ENCODE assay signal across 7 mouse cellular contexts in the genomic region with DNA sequence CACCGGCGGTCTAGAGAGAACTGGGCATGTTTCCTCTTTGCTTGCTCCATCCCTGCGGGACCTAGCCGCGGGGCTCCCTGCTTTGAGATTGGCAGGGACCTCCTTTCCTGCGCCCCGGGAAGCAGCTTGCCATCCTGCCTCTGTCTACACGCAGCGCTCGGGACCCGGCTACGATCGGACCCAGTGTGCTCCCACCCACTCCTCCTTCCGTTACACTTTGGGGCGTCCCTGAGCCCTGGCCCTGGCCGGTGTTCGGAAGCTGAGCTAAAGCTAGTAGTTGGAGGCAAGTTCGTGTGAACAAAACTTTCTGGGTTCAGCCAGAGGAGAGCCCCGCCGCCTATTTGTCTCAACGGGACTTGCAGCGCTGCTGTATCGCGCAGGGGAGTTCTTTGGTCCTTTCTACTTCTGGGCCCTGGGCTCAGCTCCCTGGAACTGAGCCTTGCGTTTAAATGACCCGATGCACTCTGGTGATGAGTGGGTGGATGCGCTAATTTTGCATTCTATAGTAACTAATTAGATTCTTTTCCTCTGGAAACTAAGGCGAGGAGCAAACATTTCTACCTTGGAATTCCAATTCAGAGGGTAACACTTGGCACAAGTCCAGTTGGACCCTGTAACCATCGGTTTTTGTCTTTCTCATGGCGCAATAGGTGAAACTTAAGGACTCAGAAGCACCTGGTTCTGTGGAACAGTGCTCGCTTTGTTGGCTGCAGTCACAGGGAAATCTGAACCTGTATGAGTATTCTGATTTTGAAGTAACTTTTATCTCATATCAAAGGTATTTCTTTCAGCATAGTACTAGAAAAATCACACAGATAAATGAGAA. TPM values are rescaled to one million over a fixed set of nuclear protein-coding genes. Genes with fewer than 3 reads are reported as not detected.
A peak's percentile ranks its signal among the peaks of the same experiment; 100 is the strongest.
DNase-seq lines count a peak whose midpoint lies in the region; ATAC-seq and TF ChIP-seq lines count a peak whose summit lies in the region.

No protein-coding gene starts in this region.

- H3K9me3 ChIP-seq in G1E (replicated peaks), result no peaks in the 10 kb centered on the region
- no peaks in the 10 kb centered on the region for H3K9me3 ChIP-seq in hindbrain, embryonic 13.5 days
- H3K9me3 ChIP-seq in megakaryocyte, embryonic 14.5 days, result no peaks in the 10 kb centered on the region

- intact Hi-C loops in left cerebral cortex, postnatal 25 days (cut with DNase I), result no loop called here

- H3K4me2 ChIP-seq in hindbrain, embryonic 13.5 days, result peak overlapping the region; percentile 86

- H3K4me1 ChIP-seq in G1E (ENCODE audit: insufficient read depth, low read depth, low read length), result peaks cover 24% of the 10 kb centered on the region
- peaks cover 16% of the 10 kb centered on the region for H3K4me1 ChIP-seq in hindbrain, embryonic 13.5 days (replicated peaks)
- H3K4me1 ChIP-seq in megakaryocyte, embryonic 14.5 days, result peaks cover 51% of the 10 kb centered on the region

- peak overlapping the region; percentile 86 for H3K9ac ChIP-seq in hindbrain, embryonic 13.5 days

- DNase-seq in G1E (ENCODE audit: low spot score), result no peak
- peak; percentile 49 to 57 for DNase-seq in adrenal gland, postnatal 36 days
- DNase-seq in forelimb bud, embryonic 11.5 days (ENCODE audit: low read depth, low spot score), result peak; percentile 40
- peak; percentile 21 to 32 for DNase-seq in left cerebral cortex, postnatal 25 days (ENCODE audit: low spot score in 2 of 2)
- peak; percentile 6 to 21 for DNase-seq in spleen, postnatal 10 days (ENCODE audit: low spot score in 2 of 2)

- 2% methylated on average over 31 of the region's 31 CpGs for WGBS in hindbrain, embryonic 13.5 days

- no peaks in the 10 kb centered on the region for H3K27me3 ChIP-seq in G1E (ENCODE audit: insufficient read depth, low read length)
- H3K27me3 ChIP-seq in hindbrain, embryonic 13.5 days, result peaks cover 4% of the 10 kb centered on the region; the same call in 1 of the 2 replicates
- H3K27me3 ChIP-seq in megakaryocyte, embryonic 14.5 days (replicated peaks), result peaks cover 2% of the 10 kb centered on the region

- H3K4me3 ChIP-seq in G1E (ENCODE audit: low read depth, low read length), result peak overlapping the region; percentile 81
- H3K4me3 ChIP-seq in hindbrain, embryonic 13.5 days, result peak overlapping the region; percentile 68
- H3K4me3 ChIP-seq in megakaryocyte, embryonic 14.5 days (replicated peaks), result peak overlapping the region; percentile 97

- peak; percentile 19; the same call in 1 of the 2 replicates for ATAC-seq in G1E (ENCODE audit: extremely low read depth, insufficient number of reproducible peaks, low FRiP score, poor library complexity, severe bottlenecking)
- ATAC-seq in hindbrain, embryonic 13.5 days (ENCODE audit: low FRiP score), result peak; percentile 74

- H3K27ac ChIP-seq in hindbrain, embryonic 13.5 days, result peak overlapping the region; percentile 77

- H3K36me3 ChIP-seq in G1E (replicated peaks), result peaks cover 19% of the 10 kb centered on the region
- H3K36me3 ChIP-seq in hindbrain, embryonic 13.5 days, result no peaks in the 10 kb centered on the region
- H3K36me3 ChIP-seq in megakaryocyte, embryonic 14.5 days (replicated peaks; ENCODE audit: low read length), result peaks cover 19% of the 10 kb centered on the region

- no peak for TF ChIP-seq CTCF in G1E (IDR thresholded peaks at IDR 0.05; ENCODE audit: low read depth, low read length)

RNA-seq across cellular contexts. Expression of gene Plod2, which starts 0.8 kb away (rescaled TPM):
- total RNA-seq in G1E (2014; fragmentation: Nextera tagmentation) (155 and 157 TPM in 2 replicates), G1E (2017) (108 and 123 TPM in 2 replicates)
- polyA plus RNA-seq in G1E (2012), result 4.0 and 4.9 TPM in 2 replicates
- total RNA-seq in adrenal gland, postnatal 36 days (2021), result 100 to 1,000 TPM; 183 to 292 TPM
- polyA plus RNA-seq in hindbrain, embryonic 13.5 days (2015; fragmentation: Nextera tagmentation; extraction: Ambion mirVana), result 16.0 and 17.0 TPM in 2 replicates
- 1 to 10 TPM; 4.3 to 6.3 TPM for total RNA-seq in left cerebral cortex, postnatal 25 days (2021)
- 1.6 and 2.2 TPM in 2 replicates for polyA plus RNA-seq in megakaryocyte, embryonic 14.5 days (2012; ENCODE audit: insufficient read depth, low replicate concordance)

Comparison
In these comparisons a context has a peak if more than half of its experiments do, and no peak if none do; other contexts are left out.
1. RNA of gene Plod2, which starts 0.8 kb away (total RNA-seq): 183 to 292 TPM in adrenal gland, postnatal 36 days and 108 to 157 TPM in G1E; 4.3 to 6.3 TPM in left cerebral cortex, postnatal 25 days; every median in the first group is over 10 times any median in the second.
2. Peak in every context shown above with its lines, with median percentiles within 50 percentile points of each other: H3K4me3 ChIP-seq.